Mouse (Mus musculus): ENCODE measurements around the gene Actn2. TPM values are rescaled to one million over a fixed set of nuclear protein-coding genes. Genes with fewer than 3 reads are reported as not detected.
A peak's percentile ranks its signal among the peaks of the same experiment; 100 is the strongest.

The Actn2 gene
- total RNA-seq, 2 experiments from 2014 or later, result 0.70 to 3.7 TPM

- DNase-seq (ENCODE audit: low spot score in 2 of 2), result peak in 1 of 2 experiments; percentile 18
Measured at GRCm38 (mm10) chr13:12317191-12317765, 23.3 kb downstream of the Actn2 start.

GRCm38 (mm10) chr13:12314173-12314572 is 26.4 kb downstream of the Actn2 start:
- DNase-seq (ENCODE audit: low spot score in 2 of 2), result no peak

GRCm38 (mm10) chr13:12311930-12312492 is 28.5 kb downstream of the Actn2 start:
- no peak for DNase-seq (ENCODE audit: low spot score in 2 of 2)

- DNase-seq (ENCODE audit: low spot score in 2 of 2), result no peak
Measured at GRCm38 (mm10) chr13:12311371-12311770, 29.2 kb downstream of the Actn2 start.

GRCm38 (mm10) chr13:12309446-12309845 is 31.1 kb downstream of the Actn2 start:
- no peak for DNase-seq (ENCODE audit: low spot score in 2 of 2)

GRCm38 (mm10) chr13:12308878-12309277 is 31.7 kb downstream of the Actn2 start:
- DNase-seq (ENCODE audit: low spot score in 2 of 2), result no peak

- DNase-seq (ENCODE audit: low spot score in 2 of 2), result no peak
Measured at GRCm38 (mm10) chr13:12308473-12308872, 32.1 kb downstream of the Actn2 start.

GRCm38 (mm10) chr13:12307286-12307685 is 33.3 kb downstream of the Actn2 start:
- no peak for DNase-seq (ENCODE audit: low spot score in 2 of 2)

- DNase-seq (ENCODE audit: low spot score in 2 of 2), result no peak
Measured at GRCm38 (mm10) chr13:12305540-12305939, 35.0 kb downstream of the Actn2 start.

- no peak for DNase-seq (ENCODE audit: low spot score in 2 of 2)
Measured at GRCm38 (mm10) chr13:12304991-12305390, 35.6 kb downstream of the Actn2 start.

GRCm38 (mm10) chr13:12297777-12298176 is 42.8 kb downstream of the Actn2 start:
- DNase-seq (ENCODE audit: low spot score in 2 of 2), result no peak

GRCm38 (mm10) chr13:12296701-12297100 is 43.9 kb downstream of the Actn2 start:
- peak in 1 of 2 experiments; percentile 14 for DNase-seq (ENCODE audit: low spot score in 2 of 2)

GRCm38 (mm10) chr13:12293810-12294209 is 46.8 kb downstream of the Actn2 start:
- no peak for DNase-seq (ENCODE audit: low spot score in 2 of 2)

- no peak for DNase-seq (ENCODE audit: low spot score in 2 of 2)
Measured at GRCm38 (mm10) chr13:12290700-12291099, 49.9 kb downstream of the Actn2 start.

- no peak for DNase-seq (ENCODE audit: low spot score in 2 of 2)
Measured at GRCm38 (mm10) chr13:12284528-12284927, 56.0 kb downstream of the Actn2 start.

- DNase-seq (ENCODE audit: low spot score in 2 of 2), result peak in 1 of 2 experiments; percentile 39
Measured at GRCm38 (mm10) chr13:12283826-12284225, 56.7 kb downstream of the Actn2 start.

- DNase-seq (ENCODE audit: low spot score in 2 of 2), result no peak
Measured at GRCm38 (mm10) chr13:12274721-12275120, 65.8 kb downstream of the Actn2 start.

- no peak for DNase-seq (ENCODE audit: low spot score in 2 of 2)
Measured at GRCm38 (mm10) chr13:12274220-12274619, 66.3 kb downstream of the Actn2 start.

- DNase-seq (ENCODE audit: low spot score in 2 of 2), result peak in 1 of 2 experiments; percentile 26
Measured at GRCm38 (mm10) chr13:12272953-12273352, 67.6 kb downstream of the Actn2 start.

- DNase-seq (ENCODE audit: low spot score in 2 of 2), result no peak
Measured at GRCm38 (mm10) chr13:12267971-12268370, 72.6 kb downstream of the Actn2 start.

GRCm38 (mm10) chr13:12267097-12267496 is 73.5 kb downstream of the Actn2 start:
- no peak for DNase-seq (ENCODE audit: low spot score in 2 of 2)

GRCm38 (mm10) chr13:12263996-12264395 is 76.6 kb downstream of the Actn2 start:
- no peak for DNase-seq (ENCODE audit: low spot score in 2 of 2)

- no peak for DNase-seq (ENCODE audit: low spot score in 2 of 2)
Measured at GRCm38 (mm10) chr13:12261505-12261904, 79.1 kb downstream of the Actn2 start.
